Mouse (Mus musculus) lung, adult 2 months (tissue): ENCODE data around the gene Acoxl.

Experiments used
- CTCF ChIP-seq: fragments of 200-500 bp; IDR thresholded peaks from 2 replicates; pipeline ENCODE4 v1.5.1; 2011; ENCODE audit warnings: mild to moderate bottlenecking, low read length, control low read depth; ENCODE audit not compliant: insufficient read depth
- POLR2A ChIP-seq: fragments of 200-500 bp; IDR thresholded peaks from 2 replicates; pipeline ENCODE4 v1.6.1; 2011; ENCODE audit warnings: low read depth, mild to moderate bottlenecking, control low read depth, low read length, borderline replicate concordance; ENCODE audit errors: extremely low read depth

DNA sequence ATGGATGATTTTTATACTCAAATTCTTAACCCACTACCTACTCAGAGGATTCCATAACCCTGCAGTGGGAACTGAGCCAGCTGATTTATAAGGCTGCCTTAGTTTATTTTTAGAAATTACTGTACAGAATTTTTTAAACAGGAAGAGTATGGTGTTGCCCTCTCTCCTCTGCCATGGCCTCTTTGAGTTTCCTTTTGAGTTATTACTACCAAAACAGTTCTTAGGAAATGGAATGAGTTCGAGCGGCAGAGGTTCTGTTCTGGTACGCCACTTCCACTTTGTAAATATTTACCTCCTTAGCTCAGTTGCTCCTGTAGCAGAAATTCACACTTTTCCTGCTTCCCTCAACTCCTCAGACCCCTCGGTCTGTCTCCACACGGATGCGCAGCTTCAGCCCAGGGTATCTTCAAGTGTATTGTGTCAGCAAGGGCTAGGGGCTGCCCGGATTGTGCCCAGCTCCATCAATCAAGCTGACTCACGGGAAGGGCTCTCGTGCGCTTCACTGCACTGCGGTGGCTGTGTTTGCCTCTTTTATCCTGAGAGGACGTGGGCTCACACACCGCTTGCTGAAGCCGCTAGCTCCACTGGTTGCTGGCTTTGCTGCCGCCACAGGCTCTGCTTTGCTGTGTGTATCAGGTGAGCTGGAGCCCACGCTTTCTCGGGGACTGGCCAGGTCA is 320.2 kb downstream of the Acoxl start:
- TF ChIP-seq POLR2A (no peak), CTCF (no peak)
